Mouse (Mus musculus): Measurements from ENCODE around the gene Hoxd13. TPM values are rescaled to one million over a fixed set of nuclear protein-coding genes. Genes with fewer than 3 reads are reported as not detected.

Hoxd13 gene
- polyA plus RNA-seq, 1 experiment from 2014 or later = not detected

DNA sequence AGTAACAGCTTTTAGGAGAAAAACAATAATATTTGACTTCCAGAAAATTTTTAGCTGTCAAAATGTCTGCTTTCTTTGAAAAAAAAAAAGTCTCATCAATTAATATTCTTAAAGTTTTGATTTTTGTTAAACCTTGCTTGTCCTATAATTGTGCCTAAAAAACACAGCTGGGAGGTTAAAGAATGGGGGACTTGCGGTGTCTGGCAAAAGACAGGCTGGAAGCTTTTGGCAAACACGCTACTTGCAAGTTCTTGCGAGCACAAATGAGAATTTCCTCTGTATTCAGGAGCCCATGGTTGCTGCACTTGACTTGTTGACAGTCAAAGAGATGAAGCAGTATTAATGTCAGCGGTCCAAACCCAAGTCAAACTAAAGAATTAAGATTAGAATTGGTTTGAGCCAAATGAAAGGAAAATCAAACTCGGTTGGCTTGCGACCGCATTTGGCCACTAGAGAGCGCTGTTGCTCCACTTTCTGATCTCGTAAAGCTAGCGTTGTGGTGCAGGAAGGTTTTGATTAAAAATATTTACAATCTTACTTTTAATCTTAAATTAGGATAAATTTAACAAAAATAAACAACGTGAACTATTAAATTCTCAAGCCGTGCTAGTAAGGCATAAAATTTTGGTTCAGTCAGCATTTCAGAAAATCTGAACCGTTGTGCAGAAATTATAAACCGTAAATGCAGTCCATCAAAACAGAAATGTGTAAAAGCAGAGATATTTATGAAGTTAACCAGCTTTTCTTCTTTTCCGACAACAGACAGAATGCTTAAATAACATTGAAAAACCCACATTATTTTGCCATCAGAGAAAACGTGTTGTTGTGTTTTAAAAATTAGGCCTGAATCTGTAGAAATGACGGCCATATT, 34.1 kb downstream of the Hoxd13 start:
- Histone ChIP-seq H3K36me3 (ENCODE audit: inconsistent target) (no peaks in the 10 kb centered on the region), H3K27ac (no peak overlapping the region), H3K79me2 (ENCODE audit: inconsistent target) (no peaks in the 10 kb centered on the region), H3K4me3 (ENCODE audit: inconsistent target) (no peak overlapping the region)
- WGBS (ENCODE audit: missing documents) = 14% methylated on average over 15 of the region's 17 CpGs

- Histone ChIP-seq H3K79me2 (ENCODE audit: inconsistent target) (no peaks in the 10 kb centered on the region), H3K27ac (no peak overlapping the region), H3K36me3 (ENCODE audit: inconsistent target) (no peaks in the 10 kb centered on the region), H3K4me3 (ENCODE audit: inconsistent target) (no peak overlapping the region)
- 49% methylated on average over 6 of the region's 6 CpGs for WGBS (ENCODE audit: missing documents)
These were observed 34.7 kb downstream of the Hoxd13 start for GRCm38 (mm10) chr2:74702820-74703219.

DNA sequence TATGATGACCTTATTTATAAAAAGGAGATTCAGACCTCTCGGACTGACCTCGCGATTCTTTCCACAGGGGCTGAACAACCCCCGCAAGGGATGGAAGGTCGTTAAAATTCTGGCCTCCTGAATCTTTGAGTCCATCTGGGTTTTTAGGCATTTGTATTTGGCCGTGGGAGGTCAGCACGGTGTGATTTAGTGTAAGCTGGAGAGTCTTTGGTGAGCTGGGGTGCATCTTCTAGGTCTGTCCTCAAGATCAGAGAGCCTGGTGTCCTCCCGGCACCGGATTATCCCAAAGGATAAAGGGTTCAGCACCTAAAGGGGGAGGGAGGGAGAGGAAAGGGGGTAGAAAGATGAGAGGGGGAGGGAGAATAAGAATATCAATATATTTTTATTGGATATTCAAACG, 35.2 kb downstream of the Hoxd13 start:
- WGBS (ENCODE audit: missing documents) = 26% methylated on average over 9 of the region's 10 CpGs
- Histone ChIP-seq H3K27ac (no peak overlapping the region), H3K36me3 (ENCODE audit: inconsistent target) (no peaks in the 10 kb centered on the region), H3K4me3 (ENCODE audit: inconsistent target) (no peak overlapping the region), H3K79me2 (ENCODE audit: inconsistent target) (no peaks in the 10 kb centered on the region)

- 12% methylated on average over 26 of the region's 26 CpGs for WGBS (ENCODE audit: missing documents)
- no peaks in the 10 kb centered on the region for H3K36me3 ChIP-seq (ENCODE audit: inconsistent target)
- H3K27ac ChIP-seq = no peak overlapping the region
- H3K4me3 ChIP-seq (ENCODE audit: inconsistent target) = no peak overlapping the region
- H3K79me2 ChIP-seq (ENCODE audit: inconsistent target) = no peaks in the 10 kb centered on the region
These were observed 35.7 kb downstream of the Hoxd13 start for GRCm38 (mm10) chr2:74703720-74704392.

DNA sequence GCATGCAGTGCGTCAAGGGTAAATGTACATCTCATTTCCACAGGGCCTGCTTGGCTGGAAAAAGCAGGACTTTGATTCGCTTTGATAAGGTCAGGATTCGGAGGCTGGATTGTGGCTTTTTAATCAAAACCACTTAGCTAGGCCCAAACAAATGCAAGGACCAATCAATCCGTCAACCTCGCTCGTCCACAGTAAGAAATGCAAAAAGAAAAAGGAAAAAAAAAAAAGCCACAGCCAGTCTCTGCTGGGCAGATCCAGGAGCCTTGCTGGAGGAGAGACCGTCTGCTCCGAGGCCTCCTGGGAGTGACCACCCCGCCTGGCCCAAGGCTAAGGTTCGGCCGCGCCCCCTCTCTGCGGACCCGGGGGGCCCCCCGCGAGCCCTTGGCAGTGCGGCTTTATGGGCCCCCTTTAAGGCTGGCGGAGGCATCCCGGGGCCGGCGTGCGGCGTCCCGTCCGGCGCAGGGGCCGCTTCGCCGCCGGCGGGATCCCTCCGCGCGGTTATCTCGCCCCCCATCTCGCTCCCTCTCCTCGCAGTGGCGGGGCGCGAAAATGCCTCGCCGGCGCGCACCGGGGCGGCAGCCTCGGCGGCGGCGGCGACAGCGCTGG, 36.4 kb downstream of the Hoxd13 start, which contains the start of gene Hoxd8:
TSS of gene Hoxd8 (plus strand) at position 223 of the 606 bp plus-strand sequence.
- 7% methylated on average over 43 of the region's 52 CpGs for WGBS (ENCODE audit: missing documents)

DNA sequence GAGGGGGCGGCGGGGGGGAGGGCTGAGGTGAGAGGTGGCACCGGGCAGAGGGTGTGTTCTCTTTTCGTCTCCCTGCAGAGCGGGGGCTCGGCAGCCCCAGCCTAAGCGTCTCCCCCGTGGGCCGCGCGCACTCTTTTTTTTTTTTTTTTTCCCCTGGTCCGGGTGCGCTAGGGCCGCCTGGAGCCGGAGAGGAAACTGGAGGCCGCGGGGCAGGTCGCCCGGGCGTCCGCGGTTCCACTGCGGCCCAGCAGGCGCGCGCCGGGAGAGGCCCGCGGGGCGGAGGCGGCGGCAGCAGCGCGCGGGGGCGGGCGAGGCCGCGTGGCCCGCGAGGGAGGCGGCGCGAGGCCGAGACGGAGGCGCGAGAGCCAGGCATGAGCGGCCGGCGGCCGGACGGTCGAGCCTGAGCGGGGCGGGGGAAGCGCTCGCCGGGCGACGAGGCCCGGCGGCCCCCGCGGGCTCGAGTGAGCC, 36.9 kb downstream of the Hoxd13 start:
- Histone ChIP-seq H3K27ac (no peak overlapping the region), H3K36me3 (ENCODE audit: inconsistent target) (no peaks in the 10 kb centered on the region), H3K79me2 (ENCODE audit: inconsistent target) (no peaks in the 10 kb centered on the region), H3K4me3 (ENCODE audit: inconsistent target) (no peak overlapping the region)
- under 1% methylated on average over 59 of the region's 66 CpGs for WGBS (ENCODE audit: missing documents)

More for the DNA sequence above, 36.4 kb downstream of the Hoxd13 start, which contains the start of gene Hoxd8:
- Histone ChIP-seq H3K79me2 (ENCODE audit: inconsistent target) (no peaks in the 10 kb centered on the region), H3K27ac (no peak within 1 kb of the TSS), H3K36me3 (ENCODE audit: inconsistent target) (no peaks in the 10 kb centered on the region), H3K4me3 (ENCODE audit: inconsistent target) (no peak within 1 kb of the TSS)

- Histone ChIP-seq H3K79me2 (ENCODE audit: inconsistent target) (no peaks in the 10 kb centered on the region), H3K4me3 (ENCODE audit: inconsistent target) (no peak overlapping the region), H3K27ac (no peak overlapping the region), H3K36me3 (ENCODE audit: inconsistent target) (no peaks in the 10 kb centered on the region)
- WGBS (ENCODE audit: missing documents) = 1% methylated on average over 71 of the region's 85 CpGs
These were observed 37.5 kb downstream of the Hoxd13 start for GRCm38 (mm10) chr2:74705467-74706089.

DNA sequence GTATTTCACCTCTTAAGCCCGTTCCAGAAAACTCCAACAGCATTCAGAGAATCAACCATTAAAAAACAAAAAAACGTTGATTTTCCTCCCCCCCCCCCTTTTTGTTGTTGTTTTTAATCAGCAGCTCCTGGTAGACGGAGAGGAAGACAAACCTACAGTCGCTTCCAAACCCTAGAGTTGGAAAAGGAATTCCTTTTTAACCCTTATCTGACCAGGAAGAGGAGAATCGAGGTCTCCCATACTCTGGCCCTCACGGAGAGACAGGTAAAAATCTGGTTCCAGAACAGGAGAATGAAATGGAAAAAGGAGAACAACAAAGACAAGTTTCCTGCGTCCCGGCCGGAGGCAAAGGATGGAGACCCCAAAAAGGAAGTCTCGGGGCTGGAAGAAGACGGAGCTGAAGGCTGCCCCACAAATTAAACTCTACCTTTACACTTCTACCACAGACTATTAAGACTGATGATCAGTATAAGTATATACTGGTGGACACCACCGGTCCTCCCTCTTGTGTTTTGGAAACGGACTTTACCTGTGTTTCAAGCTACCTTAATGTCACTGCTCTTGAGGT, 38.4 kb downstream of the Hoxd13 start:
- no peaks in the 10 kb centered on the region for H3K36me3 ChIP-seq (ENCODE audit: inconsistent target)
- no peak overlapping the region for H3K27ac ChIP-seq
- H3K79me2 ChIP-seq (ENCODE audit: inconsistent target) = no peaks in the 10 kb centered on the region
- no peak overlapping the region for H3K4me3 ChIP-seq (ENCODE audit: inconsistent target)
- 16% methylated on average over 12 of the region's 13 CpGs for WGBS (ENCODE audit: missing documents)

DNA sequence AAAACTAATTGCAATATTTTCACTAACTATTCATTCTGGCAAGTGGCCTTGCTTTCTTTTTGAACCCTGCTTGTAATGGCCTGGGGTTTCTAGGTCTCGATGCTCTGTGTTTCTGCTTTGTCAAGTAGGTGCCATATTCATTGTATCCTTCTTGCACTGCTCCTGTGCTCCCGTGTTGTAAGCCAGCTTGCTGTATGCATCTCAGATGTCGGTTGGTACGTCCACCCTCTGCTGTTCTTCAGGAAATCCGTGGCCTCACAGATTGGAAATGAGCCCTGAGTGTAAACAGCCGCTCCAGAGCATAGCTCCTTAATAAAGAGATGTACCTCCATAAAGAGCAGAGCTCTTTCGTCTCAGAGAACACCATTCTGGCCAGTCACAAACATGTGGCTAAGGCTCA, 39.5 kb downstream of the Hoxd13 start:
- WGBS (ENCODE audit: missing documents) = 32% methylated on average over 7 of the region's 7 CpGs
- Histone ChIP-seq H3K36me3 (ENCODE audit: inconsistent target) (no peaks in the 10 kb centered on the region), H3K4me3 (ENCODE audit: inconsistent target) (no peak overlapping the region), H3K27ac (no peak overlapping the region), H3K79me2 (ENCODE audit: inconsistent target) (no peaks in the 10 kb centered on the region)

- 60% methylated on average over 4 of the region's 4 CpGs for WGBS (ENCODE audit: missing documents)
- no peak overlapping the region for H3K4me3 ChIP-seq (ENCODE audit: inconsistent target)
- H3K36me3 ChIP-seq (ENCODE audit: inconsistent target) = no peaks in the 10 kb centered on the region
- no peaks in the 10 kb centered on the region for H3K79me2 ChIP-seq (ENCODE audit: inconsistent target)
- no peak overlapping the region for H3K27ac ChIP-seq
These were observed 40.6 kb downstream of the Hoxd13 start for GRCm38 (mm10) chr2:74708676-74709075.

GRCm38 (mm10) chr2:74709465-74710419, 41.6 kb downstream of the Hoxd13 start:
- H3K36me3 ChIP-seq (ENCODE audit: inconsistent target) = no peaks in the 10 kb centered on the region
- WGBS (ENCODE audit: missing documents) = 28% methylated on average over 5 of the region's 5 CpGs
- H3K4me3 ChIP-seq (ENCODE audit: inconsistent target) = no peak overlapping the region
- H3K27ac ChIP-seq = no peak overlapping the region
- H3K79me2 ChIP-seq (ENCODE audit: inconsistent target) = no peaks in the 10 kb centered on the region

GRCm38 (mm10) chr2:74710929-74711543, 42.9 kb downstream of the Hoxd13 start:
- no peak overlapping the region for H3K27ac ChIP-seq
- H3K36me3 ChIP-seq (ENCODE audit: inconsistent target) = no peaks in the 10 kb centered on the region
- no peaks in the 10 kb centered on the region for H3K79me2 ChIP-seq (ENCODE audit: inconsistent target)
- WGBS (ENCODE audit: missing documents) = 12% methylated on average over 15 of the region's 16 CpGs
- no peak overlapping the region for H3K4me3 ChIP-seq (ENCODE audit: inconsistent target)

All from macrophage (primary cell).